Mouse (Mus musculus) megakaryocyte, embryonic 14.5 days (primary cell): ENCODE measurements at regions not wholly inside any gene's neighbourhood (a gene's known extent, or its start where the extent isn't known, plus 50 kb on each side); places are given as distances from the start of the nearest gene placed in this dataset.

Source experiments
- FLI1 ChIP-seq: IDR thresholded peaks from 2 replicates; pipeline ENCODE4 v1.6.1; 2012; ENCODE audit warnings: low read length, inconsistent platforms, mixed read lengths
- GATA1 ChIP-seq: IDR thresholded peaks from 3 replicates; pipeline ENCODE4 v1.6.1; 2012; ENCODE audit warnings: mixed read lengths, low read length, inconsistent platforms, borderline replicate concordance

DNA sequence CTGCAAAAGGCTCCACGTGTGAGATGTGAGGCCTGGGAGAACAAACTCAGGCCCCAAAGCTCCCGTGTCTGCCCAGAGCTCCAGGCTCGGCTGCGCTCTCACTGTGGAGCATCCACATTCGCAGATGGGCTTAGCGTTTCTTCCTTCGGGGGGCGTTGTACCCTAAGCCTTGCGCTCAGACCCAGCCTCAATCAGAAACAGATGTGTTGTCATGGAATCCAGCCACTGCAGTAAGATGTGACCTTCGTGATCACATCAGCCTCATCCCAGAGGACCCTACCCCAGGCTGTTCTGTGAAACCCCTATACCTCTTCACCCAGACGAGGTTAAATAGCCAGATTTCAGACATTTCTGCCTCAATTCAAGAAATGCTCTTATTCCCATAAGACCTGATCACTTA lies 260.1 kb downstream of the Cxcl12 start:
- no peak for TF ChIP-seq FLI1
- TF ChIP-seq GATA1, result no peak
